Mouse (Mus musculus) stomach, embryonic 15.5 days (tissue): ENCODE results near the gene Slc2a9. TPM values are rescaled to one million over a fixed set of nuclear protein-coding genes. Genes with fewer than 3 reads are reported as not detected.

ENCODE experiments used
- ATAC-seq: fragments of 200-750 bp; cut with Nextera tagmentation; 2 replicates; pipeline ENCODE4 v1.8.0; 2017; ENCODE audit warnings: low read depth, moderate number of reproducible peaks, moderate TSS enrichment; ENCODE audit not compliant: insufficient read depth, low FRiP score
- H3K27ac ChIP-seq: fragments of 300-500 bp; sonication (generic); 2 replicates; pipeline ENCODE4 v1.5.1; 2015; ENCODE audit warnings: mild to moderate bottlenecking, inconsistent platforms
- H3K27me3 ChIP-seq: fragments of 300-500 bp; sonication (generic); replicated peaks from 2 replicates; pipeline ENCODE4 v1.6.1; 2015; ENCODE audit warnings: inconsistent platforms
- H3K36me3 ChIP-seq: fragments of 300-500 bp; sonication (generic); 2 replicates; pipeline ENCODE4 v1.6.1; 2015; ENCODE audit warnings: inconsistent platforms
- H3K4me1 ChIP-seq: fragments of 300-500 bp; sonication (generic); 2 replicates; pipeline ENCODE4 v1.6.1; 2015; ENCODE audit warnings: inconsistent platforms
- H3K4me2 ChIP-seq: fragments of 300-500 bp; sonication (generic); 2 replicates; pipeline ENCODE4 v1.6.1; 2015; ENCODE audit warnings: mild to moderate bottlenecking, inconsistent platforms
- H3K4me3 ChIP-seq: fragments of 300-500 bp; sonication (generic); replicated peaks from 2 replicates; pipeline ENCODE4 v1.5.1; 2015; ENCODE audit warnings: inconsistent platforms
- H3K9ac ChIP-seq: fragments of 300-500 bp; sonication (generic); 2 replicates; pipeline ENCODE4 v1.6.1; 2015; ENCODE audit warnings: inconsistent platforms
- H3K9me3 ChIP-seq: fragments of 300-500 bp; sonication (generic); 2 replicates; pipeline ENCODE4 v1.6.1; 2016; ENCODE audit warnings: inconsistent platforms
- WGBS: fragments of 180-500 bp; shearing (Covaris S2); methylation state at CpG from one replicate; pipeline ENCODE4 v1.1.7; 2015; 5-methylcytosine and 5-hydroxymethylcytosine counted together
- polyA plus RNA-seq: library from polyadenylated mRNA; unstranded; fragments of >200 nt; fragmentation: Nextera tagmentation; extraction: Ambion mirVana; gene quantifications from 2 replicates; pipeline ENCODE4 v1.2.1, GENCODE M21; 2015

Slc2a9 gene
- polyA plus RNA-seq, 1 experiment from 2014 or later: 1.6 TPM

- H3K36me3 ChIP-seq: no peaks in the 10 kb centered on the region
- H3K4me1 ChIP-seq: no peaks in the 10 kb centered on the region
- H3K4me3 ChIP-seq: no peak overlapping the region
- H3K4me2 ChIP-seq: no peak overlapping the region
- no peak overlapping the region for H3K9ac ChIP-seq
- ATAC-seq: no peak
- no peak overlapping the region for H3K27ac ChIP-seq
- H3K9me3 ChIP-seq: no peaks in the 10 kb centered on the region
- 87% methylated on average over 3 of the region's 3 CpGs for WGBS
- H3K27me3 ChIP-seq: no peaks in the 10 kb centered on the region
Observed at GRCm38 (mm10) chr5:38448121-38448520, 54.8 kb downstream of the Slc2a9 start.

- 60% methylated on average over 14 of the region's 14 CpGs for WGBS
- no peak for ATAC-seq
- no peaks in the 10 kb centered on the region for H3K36me3 ChIP-seq
- H3K27me3 ChIP-seq: no peaks in the 10 kb centered on the region
- H3K4me2 ChIP-seq: no peak overlapping the region
- no peak overlapping the region for H3K9ac ChIP-seq
- no peak overlapping the region for H3K27ac ChIP-seq
- no peak overlapping the region for H3K4me3 ChIP-seq
- no peaks in the 10 kb centered on the region for H3K4me1 ChIP-seq
- H3K9me3 ChIP-seq: no peaks in the 10 kb centered on the region
Observed at GRCm38 (mm10) chr5:38446316-38446975, 56.5 kb downstream of the Slc2a9 start.

GRCm38 (mm10) chr5:38441088-38441839 lies 61.7 kb downstream of the Slc2a9 start:
- Histone ChIP-seq H3K4me2 (no peak overlapping the region), H3K9ac (no peak overlapping the region), H3K9me3 (no peaks in the 10 kb centered on the region), H3K36me3 (no peaks in the 10 kb centered on the region), H3K27ac (no peak overlapping the region), H3K27me3 (no peaks in the 10 kb centered on the region), H3K4me1 (no peaks in the 10 kb centered on the region), H3K4me3 (no peak overlapping the region)
- 70% methylated on average over 10 of the region's 10 CpGs for WGBS
- no peak for ATAC-seq

GRCm38 (mm10) chr5:38440252-38441005 lies 62.5 kb downstream of the Slc2a9 start:
- H3K9me3 ChIP-seq: no peaks in the 10 kb centered on the region
- H3K4me3 ChIP-seq: no peak overlapping the region
- no peak for ATAC-seq
- H3K36me3 ChIP-seq: no peaks in the 10 kb centered on the region
- WGBS: 82% methylated on average over 9 of the region's 9 CpGs
- no peak overlapping the region for H3K9ac ChIP-seq
- no peak overlapping the region for H3K27ac ChIP-seq
- H3K4me1 ChIP-seq: no peaks in the 10 kb centered on the region
- no peak overlapping the region for H3K4me2 ChIP-seq
- no peaks in the 10 kb centered on the region for H3K27me3 ChIP-seq

GRCm38 (mm10) chr5:38436681-38437080 lies 66.3 kb downstream of the Slc2a9 start:
- H3K4me1 ChIP-seq: no peaks in the 10 kb centered on the region
- H3K4me3 ChIP-seq: no peak overlapping the region

GRCm38 (mm10) chr5:38434875-38435274 lies 68.1 kb downstream of the Slc2a9 start:
- H3K4me2 ChIP-seq: no peak overlapping the region
- no peaks in the 10 kb centered on the region for H3K36me3 ChIP-seq
- H3K27me3 ChIP-seq: no peaks in the 10 kb centered on the region
- 66% methylated on average over 3 of the region's 3 CpGs for WGBS
- no peak for ATAC-seq
- H3K27ac ChIP-seq: no peak overlapping the region
- no peaks in the 10 kb centered on the region for H3K9me3 ChIP-seq
- H3K4me3 ChIP-seq: no peak overlapping the region
- no peaks in the 10 kb centered on the region for H3K4me1 ChIP-seq
- no peak overlapping the region for H3K9ac ChIP-seq

More at GRCm38 (mm10) chr5:38436681-38437080, 66.3 kb downstream of the Slc2a9 start:
- no peak overlapping the region for H3K9ac ChIP-seq
- 93% methylated on average over 11 of the region's 11 CpGs for WGBS
- no peaks in the 10 kb centered on the region for H3K27me3 ChIP-seq
- H3K36me3 ChIP-seq: no peaks in the 10 kb centered on the region
- no peak for ATAC-seq
- H3K27ac ChIP-seq: no peak overlapping the region
- H3K9me3 ChIP-seq: no peaks in the 10 kb centered on the region
- H3K4me2 ChIP-seq: no peak overlapping the region

- H3K4me3 ChIP-seq: no peak overlapping the region
- no peaks in the 10 kb centered on the region for H3K9me3 ChIP-seq
- no peak overlapping the region for H3K9ac ChIP-seq
- no peak overlapping the region for H3K4me2 ChIP-seq
- H3K27ac ChIP-seq: no peak overlapping the region
- H3K36me3 ChIP-seq: no peaks in the 10 kb centered on the region
- 73% methylated on average over 7 of the region's 7 CpGs for WGBS
- no peak for ATAC-seq
- no peaks in the 10 kb centered on the region for H3K27me3 ChIP-seq
- no peaks in the 10 kb centered on the region for H3K4me1 ChIP-seq
Observed at GRCm38 (mm10) chr5:38431201-38431600, 71.7 kb downstream of the Slc2a9 start.

- ATAC-seq: no peak
- 53% methylated on average over 6 of the region's 6 CpGs for WGBS
Observed at GRCm38 (mm10) chr5:38429106-38429505, 73.8 kb downstream of the Slc2a9 start.

GRCm38 (mm10) chr5:38427757-38428156 lies 75.2 kb downstream of the Slc2a9 start:
- Histone ChIP-seq H3K27ac (no peak overlapping the region), H3K27me3 (no peaks in the 10 kb centered on the region), H3K4me1 (no peaks in the 10 kb centered on the region), H3K9ac (no peak overlapping the region), H3K4me2 (no peak overlapping the region), H3K9me3 (no peaks in the 10 kb centered on the region), H3K36me3 (no peaks in the 10 kb centered on the region), H3K4me3 (no peak overlapping the region)
- no peak for ATAC-seq
- 65% methylated on average over 5 of the region's 5 CpGs for WGBS

More at GRCm38 (mm10) chr5:38429106-38429505, 73.8 kb downstream of the Slc2a9 start:
- H3K36me3 ChIP-seq: no peaks in the 10 kb centered on the region
- no peak overlapping the region for H3K4me2 ChIP-seq
- H3K27ac ChIP-seq: no peak overlapping the region
- H3K4me3 ChIP-seq: no peak overlapping the region
- no peaks in the 10 kb centered on the region for H3K4me1 ChIP-seq
- no peaks in the 10 kb centered on the region for H3K9me3 ChIP-seq
- H3K27me3 ChIP-seq: no peaks in the 10 kb centered on the region
- no peak overlapping the region for H3K9ac ChIP-seq

GRCm38 (mm10) chr5:38425569-38425968 lies 77.4 kb downstream of the Slc2a9 start:
- Histone ChIP-seq H3K4me3 (no peak overlapping the region), H3K4me1 (no peaks in the 10 kb centered on the region), H3K9ac (no peak overlapping the region), H3K27me3 (no peaks in the 10 kb centered on the region), H3K27ac (no peak overlapping the region), H3K4me2 (no peak overlapping the region), H3K9me3 (no peaks in the 10 kb centered on the region), H3K36me3 (no peaks in the 10 kb centered on the region)
- no peak; the same call in 1 of the 2 replicates for ATAC-seq
- 83% methylated on average over 6 of the region's 6 CpGs for WGBS

GRCm38 (mm10) chr5:38422426-38422825 lies 80.5 kb downstream of the Slc2a9 start:
- H3K9me3 ChIP-seq: no peaks in the 10 kb centered on the region
- WGBS: 61% methylated on average over 4 of the region's 4 CpGs
- no peaks in the 10 kb centered on the region for H3K36me3 ChIP-seq
- no peak overlapping the region for H3K27ac ChIP-seq
- no peaks in the 10 kb centered on the region for H3K27me3 ChIP-seq
- H3K9ac ChIP-seq: no peak overlapping the region
- no peak for ATAC-seq
- H3K4me3 ChIP-seq: no peak overlapping the region
- no peak overlapping the region for H3K4me2 ChIP-seq
- H3K4me1 ChIP-seq: no peaks in the 10 kb centered on the region

- Histone ChIP-seq H3K36me3 (no peaks in the 10 kb centered on the region), H3K4me1 (no peaks in the 10 kb centered on the region), H3K4me2 (no peak overlapping the region), H3K4me3 (no peak overlapping the region), H3K27ac (no peak overlapping the region), H3K9ac (no peak overlapping the region), H3K27me3 (no peaks in the 10 kb centered on the region), H3K9me3 (no peaks in the 10 kb centered on the region)
- ATAC-seq: no peak
- WGBS: 88% methylated on average over 6 of the region's 6 CpGs
Observed at GRCm38 (mm10) chr5:38418799-38419198, 84.1 kb downstream of the Slc2a9 start.
